Mouse (Mus musculus) heart, embryonic 10.5 days (tissue): ENCODE results near the gene Sec1. TPM values are rescaled to one million over a fixed set of nuclear protein-coding genes. Genes with fewer than 3 reads are reported as not detected.
A peak's percentile ranks its signal among the peaks of the same experiment; 100 is the strongest.

Experiments used
- DNase-seq: peaks from one replicate; pipeline ENCODE4 v3.0.0-alpha.2; 2017; ENCODE audit warnings: low spot score
- H3K27ac ChIP-seq: fragments of 300-500 bp; sonication (generic); 2 replicates; pipeline ENCODE4 v1.5.1; 2016; ENCODE audit warnings: mild to moderate bottlenecking
- H3K27me3 ChIP-seq: fragments of 300-500 bp; sonication (generic); 2 replicates; pipeline ENCODE4 v1.6.1; 2016; ENCODE audit warnings: mild to moderate bottlenecking; ENCODE audit not compliant: poor library complexity, insufficient read depth, severe bottlenecking
- H3K36me3 ChIP-seq: fragments of 300-500 bp; sonication (generic); 2 replicates; pipeline ENCODE4 v1.6.1; 2016; ENCODE audit warnings: mild to moderate bottlenecking, moderate library complexity
- H3K4me1 ChIP-seq: fragments of 300-500 bp; sonication (generic); 2 replicates; pipeline ENCODE4 v1.6.1; 2016; ENCODE audit warnings: mild to moderate bottlenecking
- H3K4me3 ChIP-seq: fragments of 300-500 bp; sonication (generic); 2 replicates; pipeline ENCODE4 v1.5.1; 2016; ENCODE audit warnings: mild to moderate bottlenecking, moderate library complexity
- H3K9me3 ChIP-seq: fragments of 300-500 bp; sonication (generic); 2 replicates; pipeline ENCODE4 v1.6.1; 2016; ENCODE audit warnings: mild to moderate bottlenecking, moderate library complexity
- WGBS: fragments of 180-500 bp; shearing (Covaris S2); methylation state at CpG from one replicate; pipeline ENCODE4 v1.1.7; 2016; 5-methylcytosine and 5-hydroxymethylcytosine counted together
- polyA plus RNA-seq: library from polyadenylated mRNA; unstranded; fragments of >200 nt; fragmentation: Nextera tagmentation; extraction: Ambion mirVana; gene quantifications from 2 replicates; pipeline ENCODE4 v1.2.1, GENCODE M21; 2016

Gene Sec1
- polyA plus RNA-seq, 1 experiment from 2014 or later: 0.51 TPM

GRCm38 (mm10) chr7:45715741-45716459, 21.7 kb upstream of the Sec1 start:
- 78% methylated on average over 19 of the region's 19 CpGs for WGBS
- no peak for DNase-seq
- Histone ChIP-seq H3K4me3 (peak overlapping the region; percentile 99), H3K27ac (peak overlapping the region; percentile 88; the same call in 1 of the 2 replicates), H3K27me3 (no peaks in the 10 kb centered on the region), H3K9me3 (no peaks in the 10 kb centered on the region), H3K4me1 (peaks cover 49% of the 10 kb centered on the region), H3K36me3 (peaks cover 50% of the 10 kb centered on the region)

DNA sequence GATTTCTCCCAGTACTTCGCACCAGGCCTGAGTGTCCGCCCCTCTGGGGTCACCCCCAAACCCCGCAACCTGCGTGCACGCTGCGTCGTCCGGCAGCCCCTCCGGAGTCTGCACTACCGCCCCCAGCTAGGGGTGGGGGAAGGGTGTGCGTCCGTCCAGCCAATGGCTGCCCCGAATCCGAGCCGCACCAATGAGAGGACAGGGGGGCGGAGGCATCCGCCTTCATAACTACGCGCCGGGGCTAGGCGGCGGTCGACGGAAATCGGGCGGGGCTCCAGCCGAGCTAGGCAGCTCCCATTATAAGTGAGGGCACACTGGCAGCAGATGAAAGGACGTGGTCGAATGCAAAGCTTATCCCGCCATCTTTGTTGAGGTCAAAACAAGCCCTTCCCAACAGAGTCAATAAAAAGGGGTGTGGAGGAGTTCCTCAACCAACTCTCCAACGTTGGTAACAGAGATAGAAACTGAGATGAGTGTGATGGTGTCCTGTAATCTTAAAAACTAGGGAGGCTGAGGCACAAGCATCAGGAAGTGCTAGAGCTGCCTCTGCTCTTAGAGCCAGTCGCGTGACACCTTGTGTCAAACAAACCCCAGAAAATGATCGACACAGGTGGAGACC, 21.0 kb upstream of the Sec1 start, which contains the start of gene Rpl18:
TSS of gene Rpl18 (plus strand) at position 368 of the 619 bp plus-strand sequence.
- DNase-seq: peak; percentile 99
- H3K4me3 ChIP-seq: peak within 1 kb of the TSS; percentile 99
- 8% methylated on average over 33 of the region's 34 CpGs for WGBS
- H3K36me3 ChIP-seq: peaks cover 50% of the 10 kb centered on the region
- H3K27me3 ChIP-seq: no peaks in the 10 kb centered on the region
- peaks cover 46% of the 10 kb centered on the region for H3K4me1 ChIP-seq
- no peaks in the 10 kb centered on the region for H3K9me3 ChIP-seq
- peak within 1 kb of the TSS; percentile 88 for H3K27ac ChIP-seq

DNA sequence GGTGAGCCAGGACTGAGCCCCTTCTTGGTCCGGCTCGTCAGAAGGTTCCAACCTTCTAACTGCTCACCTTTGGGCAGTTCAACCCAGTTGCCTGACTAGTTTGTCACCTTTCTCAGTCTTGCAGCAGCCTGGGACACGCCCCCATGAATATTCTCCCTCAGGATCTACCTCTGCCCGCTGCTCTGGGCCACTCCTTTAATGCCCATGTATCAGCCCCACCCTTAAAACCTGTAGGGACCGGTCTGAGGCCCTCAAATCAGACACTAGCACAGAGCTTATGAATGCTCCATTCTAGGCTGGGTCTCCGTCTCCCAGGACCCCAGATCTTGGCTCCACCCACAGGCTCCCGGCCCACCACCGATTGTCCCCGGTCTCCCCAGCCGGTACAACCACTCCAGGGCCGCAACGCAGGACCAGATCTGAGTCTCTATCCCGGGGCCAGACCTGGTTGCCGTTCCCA, 20.5 kb upstream of the Sec1 start:
- peak overlapping the region; percentile 88 for H3K27ac ChIP-seq
- peaks cover 50% of the 10 kb centered on the region for H3K36me3 ChIP-seq
- H3K9me3 ChIP-seq: no peaks in the 10 kb centered on the region
- peak overlapping the region; percentile 99 for H3K4me3 ChIP-seq
- H3K27me3 ChIP-seq: no peaks in the 10 kb centered on the region
- WGBS: 10% methylated on average over 14 of the region's 14 CpGs
- H3K4me1 ChIP-seq: peaks cover 43% of the 10 kb centered on the region
- no peak for DNase-seq

GRCm38 (mm10) chr7:45713881-45714520, 19.8 kb upstream of the Sec1 start:
- peaks cover 43% of the 10 kb centered on the region for H3K4me1 ChIP-seq
- H3K27ac ChIP-seq: no peak overlapping the region
- H3K9me3 ChIP-seq: no peaks in the 10 kb centered on the region
- WGBS: 88% methylated on average over 6 of the region's 6 CpGs
- peaks cover 45% of the 10 kb centered on the region for H3K36me3 ChIP-seq
- peak overlapping the region; percentile 99 for H3K4me3 ChIP-seq
- no peaks in the 10 kb centered on the region for H3K27me3 ChIP-seq
- no peak for DNase-seq

DNA sequence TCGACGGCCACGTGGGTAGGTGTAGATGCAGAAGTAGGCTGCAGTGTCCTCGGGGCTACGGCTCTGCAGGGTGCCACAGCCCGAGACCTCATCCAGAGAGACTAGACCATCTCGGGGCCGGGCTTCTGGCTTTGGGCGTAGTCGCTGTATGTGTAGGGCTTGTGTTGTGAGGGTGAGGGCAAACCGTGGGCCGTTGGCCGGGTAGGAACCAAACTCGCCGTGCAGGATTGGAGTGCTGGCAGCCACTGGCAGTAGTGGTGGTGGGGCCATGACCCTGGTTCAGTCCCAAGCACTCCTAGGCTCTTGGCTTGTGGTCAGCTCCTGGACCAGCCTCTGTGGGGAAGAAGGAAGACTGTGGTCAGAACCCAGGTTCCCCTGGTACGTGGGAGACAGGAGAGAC, 19.2 kb upstream of the Sec1 start:
- 94% methylated on average over 16 of the region's 16 CpGs for WGBS
- no peak for DNase-seq
- Histone ChIP-seq H3K4me3 (no peak overlapping the region), H3K4me1 (peaks cover 45% of the 10 kb centered on the region), H3K36me3 (peaks cover 42% of the 10 kb centered on the region), H3K27ac (no peak overlapping the region), H3K27me3 (no peaks in the 10 kb centered on the region), H3K9me3 (no peaks in the 10 kb centered on the region)

- Histone ChIP-seq H3K27me3 (no peaks in the 10 kb centered on the region), H3K4me3 (no peak overlapping the region), H3K4me1 (peaks cover 57% of the 10 kb centered on the region), H3K36me3 (peaks cover 42% of the 10 kb centered on the region), H3K9me3 (no peaks in the 10 kb centered on the region), H3K27ac (no peak overlapping the region)
- WGBS: 91% methylated on average over 21 of the region's 21 CpGs
- no peak for DNase-seq
These were observed 18.0 kb upstream of the Sec1 start for GRCm38 (mm10) chr7:45712022-45712757.

DNA sequence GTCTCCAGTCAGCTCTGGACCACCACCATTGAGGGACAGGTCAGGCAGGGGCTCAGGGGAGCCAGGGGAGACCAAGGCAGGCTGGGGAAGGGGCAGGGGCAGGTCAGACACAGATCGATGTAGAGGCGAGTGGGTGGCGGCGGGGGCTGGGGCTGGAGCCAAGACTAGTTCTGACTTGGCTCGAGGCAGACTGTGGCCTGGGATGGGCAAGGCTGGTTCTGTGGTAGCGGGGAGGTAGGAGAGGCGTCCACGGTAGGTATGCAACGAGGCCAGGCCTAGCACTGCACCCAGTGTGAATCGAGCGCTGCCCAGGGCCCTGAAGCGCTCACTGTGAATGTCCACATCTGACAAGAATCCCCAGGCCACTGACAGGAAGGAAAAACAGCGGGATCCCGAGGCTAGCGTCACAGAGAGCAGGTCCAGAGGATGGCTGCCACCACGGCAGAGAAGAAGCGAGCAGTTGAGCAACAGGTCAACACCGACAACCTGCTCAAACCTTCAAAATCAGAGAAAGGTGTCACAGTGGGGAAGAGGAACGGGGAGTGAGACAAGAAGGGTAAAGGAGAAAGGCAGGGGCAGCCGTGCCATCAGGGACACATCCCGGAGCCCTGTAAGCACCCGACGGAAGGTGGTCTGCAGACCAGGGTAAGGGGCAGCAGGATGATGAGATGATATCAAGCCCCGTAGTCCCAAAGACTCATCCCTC, 17.3 kb upstream of the Sec1 start:
- WGBS: 93% methylated on average over 24 of the region's 24 CpGs
- Histone ChIP-seq H3K4me1 (peaks cover 57% of the 10 kb centered on the region), H3K9me3 (no peaks in the 10 kb centered on the region), H3K27ac (no peak overlapping the region), H3K36me3 (peaks cover 42% of the 10 kb centered on the region), H3K27me3 (no peaks in the 10 kb centered on the region), H3K4me3 (no peak overlapping the region)
- DNase-seq: no peak

GRCm38 (mm10) chr7:45710477-45711191, 16.4 kb upstream of the Sec1 start:
- Histone ChIP-seq H3K27me3 (no peaks in the 10 kb centered on the region), H3K4me1 (peaks cover 57% of the 10 kb centered on the region), H3K4me3 (no peak overlapping the region), H3K27ac (no peak overlapping the region), H3K36me3 (peaks cover 42% of the 10 kb centered on the region), H3K9me3 (no peaks in the 10 kb centered on the region)
- 95% methylated on average over 20 of the region's 20 CpGs for WGBS
- DNase-seq: no peak

DNA sequence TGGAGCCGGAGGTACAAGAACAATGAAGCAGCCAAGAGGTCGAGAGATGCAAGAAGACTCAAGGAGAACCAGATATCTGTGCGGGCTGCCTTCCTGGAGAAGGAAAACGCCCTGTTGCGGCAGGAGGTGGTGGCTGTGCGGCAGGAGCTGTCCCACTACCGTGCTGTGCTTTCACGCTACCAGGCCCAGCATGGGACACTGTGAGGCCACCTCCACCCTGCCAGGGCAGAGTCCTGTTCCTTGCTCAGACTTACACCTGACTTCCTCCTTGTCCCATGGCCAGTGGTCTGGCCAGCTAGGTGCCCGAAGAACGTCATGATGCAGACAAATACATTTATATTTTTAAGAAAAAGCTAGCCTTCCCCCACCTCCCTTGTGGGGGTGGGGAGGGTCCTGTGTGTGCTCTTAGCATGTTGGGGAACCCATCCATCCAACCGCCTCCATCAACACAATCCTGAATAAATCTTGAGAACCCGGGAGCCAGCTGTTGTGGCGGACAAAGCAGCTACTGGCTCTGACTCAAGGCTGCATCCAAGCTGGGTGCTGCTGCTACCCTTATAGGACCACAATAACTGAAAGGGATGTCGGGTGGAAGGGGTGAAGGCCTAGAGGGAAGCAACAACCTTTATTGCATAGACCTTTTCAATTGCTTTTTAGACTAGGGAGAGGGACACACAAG, 15.6 kb upstream of the Sec1 start:
- Histone ChIP-seq H3K27ac (no peak overlapping the region), H3K36me3 (peaks cover 42% of the 10 kb centered on the region), H3K4me3 (no peak overlapping the region), H3K27me3 (no peaks in the 10 kb centered on the region), H3K9me3 (no peaks in the 10 kb centered on the region), H3K4me1 (peaks cover 57% of the 10 kb centered on the region)
- DNase-seq: no peak
- 76% methylated on average over 14 of the region's 14 CpGs for WGBS

DNA sequence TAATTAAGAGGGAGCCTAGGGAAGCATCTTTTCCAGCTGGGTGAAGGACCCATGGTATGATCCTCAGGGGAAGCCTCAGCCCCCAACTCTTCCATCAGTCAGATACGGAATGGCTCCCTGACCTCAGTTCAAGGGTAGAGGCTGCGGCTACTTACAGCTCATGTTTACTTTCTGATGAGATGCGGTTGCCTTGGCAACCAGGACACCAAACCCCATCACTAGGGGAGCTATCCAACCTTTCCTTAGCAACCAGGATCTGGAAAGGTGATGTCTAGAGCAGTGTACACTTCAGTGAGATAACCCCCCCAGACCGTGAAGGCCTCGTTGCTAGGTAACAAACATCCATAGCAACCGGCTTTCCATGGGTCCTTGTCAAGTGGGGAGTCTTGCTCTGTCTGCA, 14.8 kb upstream of the Sec1 start:
- H3K27ac ChIP-seq: no peak overlapping the region
- H3K36me3 ChIP-seq: peaks cover 42% of the 10 kb centered on the region
- H3K27me3 ChIP-seq: no peaks in the 10 kb centered on the region
- 40% methylated on average over 6 of the region's 6 CpGs for WGBS
- H3K4me3 ChIP-seq: 0 out of 2 replicates have a peak overlapping the region, but pooled peaks have one; percentile 4
- no peak for DNase-seq
- H3K4me1 ChIP-seq: peaks cover 53% of the 10 kb centered on the region
- no peaks in the 10 kb centered on the region for H3K9me3 ChIP-seq

- Histone ChIP-seq H3K4me3 (peak overlapping the region; percentile 65; the same call in 1 of the 2 replicates), H3K27me3 (no peaks in the 10 kb centered on the region), H3K9me3 (no peaks in the 10 kb centered on the region), H3K36me3 (peaks cover 38% of the 10 kb centered on the region), H3K4me1 (peaks cover 58% of the 10 kb centered on the region), H3K27ac (peak overlapping the region; percentile 85)
- whole genome bisulfite sequencing: 36% methylated on average over 13 of the region's 13 CpGs
- DNase-seq: no peak
These were observed 14.1 kb upstream of the Sec1 start for GRCm38 (mm10) chr7:45708221-45708761.
